Mouse (Mus musculus): ENCODE results near the gene Gatad2b.
A peak's percentile ranks its signal among the peaks of the same experiment; 100 is the strongest.
"Not testable (repeated sequence)": the region's sequence is repeated elsewhere in the genome, so short reads cannot be mapped to it uniquely, and the experiment has no call there.

The Gatad2b gene

DNA sequence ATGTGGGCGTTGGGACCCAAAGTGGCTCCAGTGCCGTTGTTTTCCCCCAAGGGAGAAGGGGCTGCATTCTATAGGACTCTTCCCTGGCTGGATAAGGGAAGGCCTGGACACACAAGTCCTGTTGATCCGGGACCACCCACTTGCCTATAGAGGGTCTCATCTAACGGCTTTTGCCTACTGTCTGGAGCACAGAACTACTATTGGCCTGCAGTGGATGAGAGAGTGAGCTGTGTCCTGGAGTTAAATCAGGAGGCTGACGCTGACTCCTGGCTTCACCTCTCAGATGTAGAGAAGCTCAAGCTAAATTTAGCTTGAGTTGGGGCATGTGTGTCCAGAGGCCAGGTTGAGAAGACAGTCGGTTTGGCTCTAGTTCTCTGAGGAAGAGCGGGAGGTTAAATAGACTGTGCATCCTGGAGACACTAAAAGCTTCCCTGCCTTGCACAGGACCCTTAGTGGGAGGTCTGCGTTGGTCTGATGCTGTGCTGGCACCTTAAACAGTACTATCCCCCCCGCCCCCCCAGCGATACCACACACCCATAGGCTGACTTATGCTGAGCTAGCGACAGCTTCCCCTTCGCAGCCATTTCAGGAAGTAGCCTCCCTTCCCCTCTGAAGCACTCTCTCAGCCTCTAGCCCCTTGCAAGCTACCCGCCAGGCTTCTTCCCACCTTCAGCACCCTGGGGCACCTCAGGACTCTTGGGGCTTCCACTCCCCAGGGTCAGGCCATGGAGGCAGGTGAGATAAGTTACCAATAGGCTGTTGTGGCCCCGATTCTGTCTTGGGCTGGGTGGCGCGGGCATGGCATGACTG lies 26.8 kb upstream of the Gatad2b start:
- peak; percentile 24 for DNase-seq (ENCODE audit: extremely low spot score, low read depth, low spot score)

- DNase-seq (ENCODE audit: extremely low spot score, low read depth, low spot score): no peak
These were observed 25.8 kb upstream of the Gatad2b start for GRCm38 (mm10) chr3:90266901-90267775.

GRCm38 (mm10) chr3:90268190-90268589 lies 24.8 kb upstream of the Gatad2b start:
- no peak for DNase-seq (ENCODE audit: extremely low spot score, low read depth, low spot score)

DNA sequence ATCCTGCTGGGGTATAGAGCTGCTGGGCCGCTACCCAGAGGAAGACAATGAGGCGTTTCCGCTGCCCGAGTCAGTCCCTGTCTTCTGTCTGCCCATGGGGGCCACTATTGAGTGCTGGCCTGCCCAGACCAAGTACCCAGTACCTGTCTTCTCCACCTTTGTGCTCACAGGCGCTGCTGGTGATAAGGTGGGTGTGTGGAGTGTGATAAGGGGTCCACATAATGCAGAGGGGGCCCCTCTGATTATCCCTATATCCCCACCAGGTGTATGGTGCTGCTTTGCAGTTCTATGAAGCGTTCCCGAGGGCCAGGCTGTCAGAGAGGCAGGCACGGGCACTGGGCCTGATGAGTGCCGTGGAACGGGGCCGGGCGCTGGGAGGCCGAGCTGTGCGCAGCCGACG lies 24.0 kb upstream of the Gatad2b start:
- no peak for DNase-seq (ENCODE audit: extremely low spot score, low read depth, low spot score)

DNA sequence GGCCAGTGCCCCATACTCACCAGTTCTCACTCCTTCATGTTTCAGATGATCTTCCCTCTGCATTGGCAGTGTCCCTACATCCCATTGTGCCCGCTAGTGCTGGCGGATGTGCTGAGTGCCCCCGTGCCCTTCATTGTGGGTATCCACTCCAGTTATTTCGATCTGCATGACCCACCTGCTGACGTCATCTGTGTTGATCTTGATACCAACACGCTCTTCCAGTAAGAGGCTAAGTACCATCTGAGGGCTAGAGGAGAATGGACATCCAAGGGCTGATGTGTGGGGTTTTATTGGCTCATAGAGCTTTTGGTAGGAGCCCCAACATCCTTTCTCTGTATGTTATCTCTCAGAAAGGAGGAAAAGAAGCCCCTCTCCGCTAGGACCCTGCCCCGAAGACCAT lies 22.2 kb upstream of the Gatad2b start:
- DNase-seq (ENCODE audit: extremely low spot score, low read depth, low spot score): no peak

DNA sequence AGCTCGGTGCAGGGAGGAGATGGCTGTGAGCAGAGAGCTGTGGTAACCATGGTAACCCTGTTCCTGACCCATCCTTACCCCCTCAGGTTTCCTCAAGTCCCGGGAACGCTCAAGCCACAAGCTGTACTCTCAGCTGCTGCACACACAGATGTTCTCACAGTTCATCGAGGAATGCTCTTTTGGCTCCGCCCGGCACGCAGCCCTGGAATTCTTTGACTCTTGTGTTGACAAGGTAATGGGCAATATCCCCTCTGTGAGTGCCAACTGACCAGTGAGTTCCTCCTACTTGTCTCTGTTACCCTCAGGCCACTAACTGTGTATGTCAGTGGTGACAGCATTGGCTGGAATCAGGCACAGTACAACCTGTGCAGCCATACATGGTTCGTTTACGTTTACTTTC lies 20.8 kb upstream of the Gatad2b start:
- DNase-seq (ENCODE audit: extremely low spot score, low read depth, low spot score): no peak

DNA sequence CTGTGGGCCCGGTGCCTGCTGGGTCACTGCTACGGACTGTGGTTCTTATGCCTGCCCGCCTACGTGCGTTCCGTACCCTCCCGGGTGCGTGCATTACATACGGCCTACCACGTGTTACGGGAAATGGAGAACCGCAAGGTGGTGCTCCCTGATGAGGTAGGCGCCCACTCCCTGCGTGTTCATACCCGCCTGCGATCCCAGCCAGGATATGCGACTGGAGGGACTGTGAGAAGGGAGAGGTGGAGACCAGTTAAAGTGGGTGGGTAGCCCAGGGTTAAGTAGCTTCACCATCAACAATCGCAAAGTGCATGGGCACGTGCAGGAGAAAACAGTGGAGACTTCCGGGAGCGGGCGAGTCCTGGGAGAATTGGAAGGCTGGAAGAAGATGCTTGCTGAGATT lies 19.1 kb upstream of the Gatad2b start:
- DNase-seq (ENCODE audit: extremely low spot score, low read depth, low spot score): no peak

DNA sequence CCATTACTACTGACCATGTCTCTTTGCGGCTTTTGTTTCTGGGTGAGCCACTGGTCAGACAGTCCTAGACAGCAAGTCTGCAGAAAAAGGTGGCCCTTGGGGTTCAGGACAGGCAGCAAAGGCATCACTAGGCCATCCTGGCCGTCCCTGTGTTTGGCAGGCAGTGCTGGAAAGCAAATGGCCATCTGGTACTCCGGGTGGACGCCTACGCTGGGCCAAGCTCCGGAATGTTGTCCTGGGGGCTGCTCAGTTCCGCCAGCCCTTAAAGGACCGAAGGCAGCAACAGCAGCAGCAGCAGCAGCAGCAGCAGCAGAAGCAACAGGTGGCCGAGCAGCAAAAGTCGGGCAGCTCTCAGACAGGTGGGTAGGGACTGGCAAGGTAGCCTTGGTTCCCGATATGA lies 17.7 kb upstream of the Gatad2b start:
- no peak for DNase-seq (ENCODE audit: extremely low spot score, low read depth, low spot score)

DNA sequence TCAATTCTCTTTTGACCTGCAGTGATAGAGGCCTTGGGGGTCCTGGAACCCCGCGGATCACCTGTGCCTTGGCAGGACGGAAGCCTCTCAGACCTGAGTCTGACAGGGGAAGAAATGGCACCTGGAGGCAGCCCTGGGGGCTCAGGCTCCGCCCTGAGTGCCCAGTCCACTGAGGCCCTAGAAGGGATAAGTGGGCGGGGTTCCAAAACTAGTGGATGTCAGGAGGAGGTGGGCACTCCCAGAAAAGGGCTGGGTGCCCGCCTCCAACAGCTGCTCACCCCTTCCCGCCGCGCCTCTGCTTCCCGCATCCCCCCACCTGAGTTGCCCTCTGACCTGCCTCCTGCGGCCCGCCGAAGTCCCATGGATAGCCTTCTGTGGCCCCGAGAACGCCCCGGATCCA lies 16.1 kb upstream of the Gatad2b start:
- DNase-seq (ENCODE audit: extremely low spot score, low read depth, low spot score): no peak

GRCm38 (mm10) chr3:90277793-90278192 lies 15.2 kb upstream of the Gatad2b start:
- DNase-seq (ENCODE audit: extremely low spot score, low read depth, low spot score): no peak

- DNase-seq (ENCODE audit: extremely low spot score, low read depth, low spot score): no peak
These were observed 14.8 kb upstream of the Gatad2b start for GRCm38 (mm10) chr3:90278211-90278610.

DNA sequence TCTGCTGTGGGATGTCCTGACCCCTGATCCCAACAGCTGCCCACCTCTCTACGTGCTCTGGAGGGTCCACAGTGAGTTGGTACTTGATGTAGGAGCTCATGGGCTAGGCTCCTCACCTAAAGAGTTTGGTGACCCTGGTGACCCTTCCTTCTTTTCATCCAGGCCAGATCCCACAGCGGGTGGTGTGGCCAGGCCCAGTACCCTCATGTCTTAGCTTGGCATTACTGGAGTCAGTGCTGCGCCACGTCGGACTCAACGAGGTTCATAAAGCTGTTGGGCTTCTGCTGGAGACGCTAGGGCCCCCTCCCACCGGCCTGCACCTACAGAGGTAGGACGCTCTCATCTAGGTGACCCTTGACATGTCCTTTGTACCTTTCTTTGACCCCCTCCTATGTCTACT lies 13.8 kb upstream of the Gatad2b start:
- no peak for DNase-seq (ENCODE audit: extremely low spot score, low read depth, low spot score)

GRCm38 (mm10) chr3:90279743-90280142 lies 13.2 kb upstream of the Gatad2b start:
- no peak for DNase-seq (ENCODE audit: extremely low spot score, low read depth, low spot score)

- DNase-seq (ENCODE audit: extremely low spot score, low read depth, low spot score): no peak
These were observed 12.3 kb upstream of the Gatad2b start for GRCm38 (mm10) chr3:90280708-90281107.

DNA sequence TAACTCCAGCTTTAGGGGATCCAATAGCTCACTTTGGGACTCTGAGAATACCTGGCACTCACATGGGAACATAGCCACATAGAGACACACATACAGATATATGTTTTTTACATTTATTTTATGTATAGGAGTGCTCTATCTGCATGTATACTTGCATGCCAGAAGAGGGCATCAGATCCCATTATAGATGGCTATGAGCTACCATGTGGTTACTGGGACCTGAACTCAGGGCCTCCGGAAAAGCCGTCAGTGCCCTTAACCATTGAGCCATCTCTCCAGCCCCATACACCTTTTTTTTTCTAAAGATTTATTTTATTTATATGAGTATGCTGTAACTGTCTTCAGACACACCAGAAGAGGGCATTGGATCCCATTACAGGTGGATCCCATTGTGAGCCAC lies 8.8 kb upstream of the Gatad2b start:
- DNase-seq (ENCODE audit: extremely low spot score, low read depth, low spot score): no peak

DNA sequence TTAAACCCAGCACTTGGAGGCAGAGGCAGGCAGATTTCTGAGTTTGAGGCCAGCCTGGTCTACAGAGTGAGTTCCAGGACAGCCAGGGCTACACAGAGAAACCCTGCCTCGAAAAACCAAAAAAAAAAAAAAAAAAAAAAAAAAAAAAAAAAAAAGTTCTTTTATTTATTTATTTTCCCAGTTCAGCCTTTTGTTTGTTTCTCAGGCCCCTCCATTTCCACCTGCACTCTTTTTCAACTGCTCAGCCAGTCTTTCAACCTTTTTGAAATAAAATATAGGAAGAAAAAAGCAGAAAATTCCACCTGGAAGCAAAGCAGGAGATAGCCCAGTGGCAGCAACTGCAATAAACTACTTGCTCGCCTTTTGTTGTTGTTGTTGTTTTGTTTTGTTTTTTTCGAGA lies 3.6 kb upstream of the Gatad2b start:
- not testable (repeated sequence) for DNase-seq (ENCODE audit: extremely low spot score, low read depth, low spot score)

- no peak for DNase-seq (ENCODE audit: extremely low spot score, low read depth, low spot score)
These were observed 2.4 kb upstream of the Gatad2b start for GRCm38 (mm10) chr3:90290602-90291001.

DNA sequence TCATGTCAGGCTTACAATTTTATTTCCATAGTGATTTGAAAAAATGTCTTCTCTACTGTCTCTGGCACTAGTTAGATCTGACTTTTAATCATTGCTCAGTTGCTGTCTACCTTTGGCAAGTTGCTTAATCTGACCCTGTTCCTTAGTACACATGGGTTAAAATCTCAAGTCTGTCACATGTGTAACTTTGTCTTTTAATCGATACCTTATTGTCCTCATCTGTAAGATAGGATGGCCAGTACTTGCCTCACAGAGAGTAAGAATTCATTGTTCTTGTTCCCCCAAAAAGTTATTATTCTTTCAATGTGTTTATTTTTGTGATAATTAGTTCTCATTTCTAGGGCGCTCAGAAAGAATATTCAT lies 1.0 kb upstream of the Gatad2b start:
- DNase-seq (ENCODE audit: extremely low spot score, low read depth, low spot score): no peak

DNA sequence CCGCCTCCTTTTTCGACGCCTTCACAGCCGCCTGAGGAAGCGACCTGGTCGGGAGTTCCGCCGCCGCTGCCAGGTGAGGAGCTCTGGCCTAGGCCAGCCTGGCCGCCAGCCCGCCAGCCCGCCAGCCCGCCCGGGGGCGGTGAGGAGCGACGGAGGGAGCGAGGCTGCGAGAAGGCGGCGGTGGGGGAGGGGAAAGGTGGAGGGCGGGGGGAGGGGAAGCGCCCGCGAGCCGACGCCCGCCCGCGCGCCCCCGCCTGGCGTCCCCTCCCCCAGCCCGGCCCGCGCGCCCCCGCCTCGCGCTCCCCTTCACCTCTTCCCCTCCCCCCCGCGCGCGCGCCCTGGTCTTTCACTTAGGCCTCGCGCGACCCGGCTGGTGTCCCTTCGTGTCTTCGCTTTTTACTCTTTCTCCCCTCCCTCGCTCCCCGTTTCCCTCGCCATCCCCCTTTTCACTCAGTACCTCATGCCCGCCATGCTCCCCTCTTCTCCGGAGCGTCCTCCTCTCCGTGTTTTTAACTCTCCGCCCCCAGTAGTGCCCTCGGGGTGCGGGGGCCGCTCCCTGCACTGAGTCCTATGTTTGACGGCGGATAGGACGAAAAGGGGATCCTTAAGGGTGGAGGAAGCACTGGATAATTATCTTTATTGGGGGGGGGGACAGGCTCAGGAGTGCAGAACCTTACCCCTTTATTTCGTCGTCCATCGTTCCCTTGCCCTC lies 530 bp downstream of the Gatad2b start:
- DNase-seq (ENCODE audit: extremely low spot score, low read depth, low spot score): no peak

- no peak for DNase-seq (ENCODE audit: extremely low spot score, low read depth, low spot score)
These were observed 1.1 kb downstream of the Gatad2b start for GRCm38 (mm10) chr3:90294064-90294440.

GRCm38 (mm10) chr3:90294651-90295050 lies 1.7 kb downstream of the Gatad2b start:
- DNase-seq (ENCODE audit: extremely low spot score, low read depth, low spot score): no peak

GRCm38 (mm10) chr3:90305801-90306200 lies 12.8 kb downstream of the Gatad2b start:
- no peak for DNase-seq (ENCODE audit: extremely low spot score, low read depth, low spot score)

Data from hindlimb bud, embryonic 11.5 days (tissue).